Mouse (Mus musculus) stomach, embryonic 16.5 days (tissue): ENCODE data around the gene Kcnj9. TPM values are rescaled to one million over a fixed set of nuclear protein-coding genes. Genes with fewer than 3 reads are reported as not detected.

Experiments used
- ATAC-seq: fragments of 200-750 bp; cut with Nextera tagmentation; 2 replicates; pipeline ENCODE4 v1.8.0; 2017; ENCODE audit warnings: moderate number of reproducible peaks, moderate TSS enrichment; ENCODE audit not compliant: insufficient read depth, low FRiP score
- H3K27ac ChIP-seq: fragments of 300-500 bp; sonication (generic); 2 replicates; pipeline ENCODE4 v1.5.1; 2014; ENCODE audit warnings: low read length
- H3K27me3 ChIP-seq: fragments of 300-500 bp; sonication (generic); 2 replicates; pipeline ENCODE4 v1.6.1; 2014; ENCODE audit warnings: low read length, control low read depth, mixed read lengths; ENCODE audit not compliant: control insufficient read depth, insufficient read depth
- H3K36me3 ChIP-seq: fragments of 300-500 bp; sonication (generic); 2 replicates; pipeline ENCODE4 v1.6.1; 2014; ENCODE audit warnings: low read length; ENCODE audit not compliant: control insufficient read depth, insufficient read depth
- H3K4me1 ChIP-seq: fragments of 300-500 bp; sonication (generic); 2 replicates; pipeline ENCODE4 v1.6.1; 2014; ENCODE audit warnings: low read length, control low read depth, mixed read lengths; ENCODE audit not compliant: control insufficient read depth, insufficient read depth
- H3K4me2 ChIP-seq: fragments of 300-500 bp; sonication (generic); 2 replicates; pipeline ENCODE4 v1.6.1; 2014; ENCODE audit warnings: low read depth, low read length, mixed read lengths
- H3K4me3 ChIP-seq: fragments of 300-500 bp; sonication (generic); replicated peaks from 2 replicates; pipeline ENCODE4 v1.5.1; 2014; ENCODE audit warnings: mild to moderate bottlenecking, low read length
- H3K9ac ChIP-seq: fragments of 300-500 bp; sonication (generic); 2 replicates; pipeline ENCODE4 v1.6.1; 2014; ENCODE audit warnings: low read length
- H3K9me3 ChIP-seq: fragments of 300-500 bp; sonication (generic); replicated peaks from 2 replicates; pipeline ENCODE4 v1.6.1; 2016; ENCODE audit warnings: low read length, control low read depth; ENCODE audit not compliant: control insufficient read depth
- WGBS: fragments of 180-500 bp; shearing (Covaris S2); extraction: QIAGEN DNeasy Blood & Tissue Kit; methylation state at CpG from one replicate; pipeline ENCODE4 v1.1.7; 2014; 5-methylcytosine and 5-hydroxymethylcytosine counted together
- polyA plus RNA-seq: library from polyadenylated mRNA; unstranded; fragments of >200 nt; fragmentation: Nextera tagmentation; extraction: Ambion mirVana; gene quantifications from 2 replicates; pipeline ENCODE4 v1.2.1, GENCODE M21; 2015

Gene Kcnj9
- polyA plus RNA-seq, 1 experiment from 2014 or later, result not detected

GRCm38 (mm10) chr1:172292880-172293279 is 36.2 kb downstream of the Kcnj9 start:
- 83% methylated on average over 2 of the region's 2 CpGs for WGBS
- H3K9me3 ChIP-seq, result no peaks in the 10 kb centered on the region
- H3K9ac ChIP-seq, result no peak overlapping the region
- no peak overlapping the region for H3K4me2 ChIP-seq
- ATAC-seq, result no peak
- no peak overlapping the region for H3K4me3 ChIP-seq
- no peak overlapping the region for H3K27ac ChIP-seq
- H3K27me3 ChIP-seq, result no peaks in the 10 kb centered on the region
- H3K4me1 ChIP-seq, result peaks cover 10% of the 10 kb centered on the region
- H3K36me3 ChIP-seq, result no peaks in the 10 kb centered on the region

DNA sequence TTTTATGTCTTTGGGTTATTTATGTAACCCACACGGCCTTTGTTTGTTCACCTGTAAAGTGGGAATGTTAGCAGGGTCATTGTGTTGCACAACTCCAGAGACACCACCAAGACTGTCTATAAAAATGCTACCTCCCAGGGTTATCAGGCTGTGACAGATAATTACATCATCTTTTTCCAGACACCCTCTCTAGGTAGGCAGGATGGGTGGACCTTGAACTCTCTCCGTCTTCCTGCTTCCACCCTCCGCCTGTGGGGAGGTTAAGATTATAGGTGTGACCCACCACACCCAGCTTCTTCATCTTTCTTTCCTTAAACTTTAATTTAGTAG is 39.5 kb downstream of the Kcnj9 start:
- 61% methylated on average over 3 of the region's 3 CpGs for WGBS
- no peak for ATAC-seq

DNA sequence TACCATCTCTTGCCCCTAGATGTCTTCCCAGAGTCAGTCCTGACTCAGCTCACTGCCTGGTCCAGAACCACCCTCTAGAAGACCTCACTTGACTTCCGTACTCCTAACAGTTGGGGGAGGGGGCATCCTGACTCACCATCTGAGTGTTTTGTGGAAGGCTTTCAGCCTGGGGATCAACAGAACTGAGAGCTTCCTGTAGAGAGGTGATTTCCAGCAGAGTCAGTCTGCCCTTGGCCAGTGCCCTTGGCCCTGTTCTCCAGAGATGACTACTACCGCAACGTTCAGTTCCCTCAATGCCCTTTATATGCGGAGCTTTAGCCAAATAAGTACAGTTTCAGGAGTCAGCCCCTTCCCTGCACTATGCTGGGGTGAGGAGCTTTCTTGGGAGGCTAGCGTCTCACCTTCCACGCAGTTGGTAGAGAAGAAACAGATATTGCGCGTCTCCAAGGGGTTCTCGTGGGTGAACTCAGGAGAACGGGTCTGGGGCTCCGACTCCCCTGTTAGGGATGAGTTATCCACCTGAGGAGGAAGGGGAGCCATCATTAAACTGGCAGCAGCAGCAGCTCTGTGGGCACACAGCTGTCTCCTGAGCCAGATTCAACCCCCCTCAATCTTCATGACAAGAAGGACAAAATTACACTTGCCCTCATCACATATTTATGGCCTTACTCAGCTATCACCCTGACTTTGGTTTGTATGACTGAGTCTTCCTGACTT is 40.1 kb downstream of the Kcnj9 start:
- WGBS, result 90% methylated on average over 11 of the region's 11 CpGs
- H3K9me3 ChIP-seq, result no peaks in the 10 kb centered on the region
- H3K4me2 ChIP-seq, result no peak overlapping the region
- H3K4me3 ChIP-seq, result no peak overlapping the region
- H3K9ac ChIP-seq, result no peak overlapping the region
- no peak for ATAC-seq
- no peak overlapping the region for H3K27ac ChIP-seq
- no peaks in the 10 kb centered on the region for H3K4me1 ChIP-seq
- no peaks in the 10 kb centered on the region for H3K27me3 ChIP-seq
- no peaks in the 10 kb centered on the region for H3K36me3 ChIP-seq

More for the DNA sequence above, 39.5 kb downstream of the Kcnj9 start:
- Histone ChIP-seq H3K4me1 (no peaks in the 10 kb centered on the region), H3K27ac (no peak overlapping the region), H3K4me2 (no peak overlapping the region), H3K27me3 (no peaks in the 10 kb centered on the region), H3K9me3 (no peaks in the 10 kb centered on the region), H3K36me3 (no peaks in the 10 kb centered on the region), H3K9ac (no peak overlapping the region), H3K4me3 (no peak overlapping the region)

GRCm38 (mm10) chr1:172286740-172287139 is 42.4 kb downstream of the Kcnj9 start:
- Histone ChIP-seq H3K9me3 (no peaks in the 10 kb centered on the region), H3K36me3 (no peaks in the 10 kb centered on the region), H3K4me2 (no peak overlapping the region), H3K27ac (no peak overlapping the region), H3K27me3 (no peaks in the 10 kb centered on the region), H3K4me3 (no peak overlapping the region), H3K9ac (no peak overlapping the region), H3K4me1 (no peaks in the 10 kb centered on the region)
- 87% methylated on average over 5 of the region's 5 CpGs for WGBS
- no peak for ATAC-seq

DNA sequence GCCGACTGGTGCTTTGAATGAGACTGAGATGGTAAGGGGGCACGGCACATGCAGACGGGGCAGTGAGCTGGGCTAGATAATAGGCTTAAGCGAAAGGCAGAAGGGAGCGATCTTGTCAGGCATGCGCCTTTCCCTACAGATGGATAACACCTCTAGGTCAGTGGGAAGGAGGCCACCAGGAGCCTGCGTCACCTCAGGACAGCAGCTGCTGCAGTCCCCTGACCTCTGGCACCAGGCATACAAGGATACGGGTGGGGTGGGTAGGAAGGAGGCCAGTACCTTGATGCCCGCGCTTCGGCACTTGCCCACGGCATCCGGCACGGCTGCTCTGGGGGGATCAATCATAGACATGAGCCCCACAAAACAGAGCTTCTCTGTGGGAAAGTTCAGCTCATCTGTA is 44.9 kb downstream of the Kcnj9 start:
- Histone ChIP-seq H3K4me1 (no peaks in the 10 kb centered on the region), H3K36me3 (no peaks in the 10 kb centered on the region), H3K27ac (no peak overlapping the region), H3K27me3 (no peaks in the 10 kb centered on the region), H3K4me2 (no peak overlapping the region), H3K4me3 (no peak overlapping the region), H3K9ac (no peak overlapping the region), H3K9me3 (no peaks in the 10 kb centered on the region)
- 84% methylated on average over 14 of the region's 14 CpGs for WGBS
- no peak for ATAC-seq

DNA sequence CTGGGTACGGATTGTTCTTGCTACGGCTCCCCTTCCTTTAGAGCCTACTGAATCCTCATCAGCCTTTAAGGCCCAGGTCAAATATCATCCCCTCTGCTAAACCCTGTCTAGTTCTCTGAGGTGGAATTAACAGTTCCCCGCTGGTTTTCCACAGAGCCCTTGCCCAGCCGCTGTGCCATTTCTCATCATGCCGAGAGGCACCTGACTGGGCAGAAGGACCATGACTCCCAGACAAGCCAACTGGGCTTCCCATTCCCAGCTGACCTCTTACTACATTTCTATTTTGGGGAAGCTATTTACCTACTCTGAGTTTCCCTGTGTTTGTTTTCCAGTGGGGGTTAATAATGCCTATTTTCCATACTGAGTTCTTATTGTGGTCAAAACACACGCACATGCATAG is 46.0 kb downstream of the Kcnj9 start:
- no peaks in the 10 kb centered on the region for H3K27me3 ChIP-seq
- no peak for ATAC-seq
- no peaks in the 10 kb centered on the region for H3K36me3 ChIP-seq
- H3K4me1 ChIP-seq, result no peaks in the 10 kb centered on the region
- 92% methylated on average over 6 of the region's 6 CpGs for WGBS
- H3K9ac ChIP-seq, result no peak overlapping the region
- H3K4me2 ChIP-seq, result no peak overlapping the region
- H3K27ac ChIP-seq, result no peak overlapping the region
- H3K9me3 ChIP-seq, result no peaks in the 10 kb centered on the region
- H3K4me3 ChIP-seq, result no peak overlapping the region

GRCm38 (mm10) chr1:172281522-172282254 is 47.4 kb downstream of the Kcnj9 start:
- H3K9me3 ChIP-seq, result no peaks in the 10 kb centered on the region
- ATAC-seq, result peak; percentile 54; the same call in 1 of the 2 replicates
- no peaks in the 10 kb centered on the region for H3K27me3 ChIP-seq
- no peak overlapping the region for H3K9ac ChIP-seq
- H3K27ac ChIP-seq, result no peak overlapping the region
- no peaks in the 10 kb centered on the region for H3K36me3 ChIP-seq
- 66% methylated on average over 10 of the region's 10 CpGs for WGBS
- no peaks in the 10 kb centered on the region for H3K4me1 ChIP-seq
- no peak overlapping the region for H3K4me2 ChIP-seq
- no peak overlapping the region for H3K4me3 ChIP-seq

DNA sequence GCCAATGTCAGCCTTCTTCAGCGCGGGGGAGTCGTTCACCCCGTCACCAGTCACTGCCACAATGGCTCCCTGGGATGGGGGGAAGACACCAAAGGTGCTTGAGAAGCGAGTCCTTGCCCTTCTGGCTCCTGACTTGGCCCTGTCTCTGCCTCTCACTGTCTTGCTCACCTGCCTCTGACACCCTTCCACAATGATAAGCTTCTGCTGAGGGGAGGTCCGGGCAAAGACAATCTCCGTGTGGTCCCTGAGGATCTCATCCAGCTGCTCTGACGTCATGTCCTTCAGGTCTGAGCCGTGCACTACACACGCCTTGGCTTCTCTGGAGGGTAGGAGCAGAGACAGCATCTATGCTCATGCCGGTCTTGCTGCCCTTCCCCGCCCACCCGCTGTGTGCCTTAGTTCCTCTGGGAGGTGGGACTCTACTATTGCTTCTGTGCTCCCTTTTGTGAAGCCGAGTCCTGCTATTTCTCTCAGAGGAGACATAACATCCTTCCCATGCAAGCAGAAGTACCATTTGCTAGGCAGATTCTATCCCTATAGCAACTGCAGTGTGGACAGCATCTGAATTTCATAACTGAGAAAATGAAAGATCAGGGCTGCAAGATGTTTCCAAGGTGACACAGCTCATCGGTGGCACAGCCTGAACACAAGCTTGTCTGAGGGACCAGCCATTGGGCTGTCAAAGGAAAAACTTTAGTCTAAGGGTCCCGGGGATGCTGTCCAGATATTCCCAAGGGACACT is 49.2 kb downstream of the Kcnj9 start:
- no peaks in the 10 kb centered on the region for H3K36me3 ChIP-seq
- no peak for ATAC-seq
- no peak overlapping the region for H3K27ac ChIP-seq
- no peak overlapping the region for H3K9ac ChIP-seq
- no peaks in the 10 kb centered on the region for H3K4me1 ChIP-seq
- H3K9me3 ChIP-seq, result no peaks in the 10 kb centered on the region
- no peak overlapping the region for H3K4me3 ChIP-seq
- 80% methylated on average over 16 of the region's 16 CpGs for WGBS
- H3K27me3 ChIP-seq, result no peaks in the 10 kb centered on the region
- no peak overlapping the region for H3K4me2 ChIP-seq

- Histone ChIP-seq H3K4me3 (no peak overlapping the region), H3K27me3 (no peaks in the 10 kb centered on the region), H3K4me1 (no peaks in the 10 kb centered on the region), H3K27ac (no peak overlapping the region), H3K9ac (no peak overlapping the region), H3K9me3 (no peaks in the 10 kb centered on the region), H3K36me3 (no peaks in the 10 kb centered on the region), H3K4me2 (no peak overlapping the region)
- no peak for ATAC-seq
- WGBS, result 88% methylated on average over 13 of the region's 13 CpGs
Measured at GRCm38 (mm10) chr1:172278328-172278727, 50.8 kb downstream of the Kcnj9 start.
